Mouse (Mus musculus) skeletal muscle tissue, adult 2 months (tissue): Measurements from ENCODE around the gene Trim40.

Source experiments
- DNase-seq: peaks from one replicate; pipeline ENCODE4 v3.0.0-alpha.2; 2012; ENCODE audit warnings: low read depth, low spot score

Gene Trim40

DNA sequence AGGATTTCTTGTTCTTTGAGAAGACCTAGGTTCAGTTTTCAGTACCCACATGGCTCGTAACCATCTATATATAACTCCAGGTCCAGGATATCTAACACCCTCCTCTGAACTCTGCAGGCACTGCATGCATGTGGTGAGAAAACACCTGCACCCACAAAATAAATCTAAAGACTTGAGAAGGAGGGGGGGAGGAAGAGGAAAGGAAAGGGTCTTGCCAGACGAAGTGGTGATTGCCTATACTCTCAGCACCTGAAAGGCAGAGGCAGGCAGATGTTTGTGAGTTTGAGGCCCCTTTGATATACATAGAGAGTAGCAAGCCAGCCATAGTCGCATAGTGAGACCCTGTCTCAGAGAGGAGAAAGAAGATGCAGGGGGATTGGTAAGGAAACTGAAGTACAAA is 50.0 kb downstream of the Trim40 start:
- no peak for DNase-seq

DNA sequence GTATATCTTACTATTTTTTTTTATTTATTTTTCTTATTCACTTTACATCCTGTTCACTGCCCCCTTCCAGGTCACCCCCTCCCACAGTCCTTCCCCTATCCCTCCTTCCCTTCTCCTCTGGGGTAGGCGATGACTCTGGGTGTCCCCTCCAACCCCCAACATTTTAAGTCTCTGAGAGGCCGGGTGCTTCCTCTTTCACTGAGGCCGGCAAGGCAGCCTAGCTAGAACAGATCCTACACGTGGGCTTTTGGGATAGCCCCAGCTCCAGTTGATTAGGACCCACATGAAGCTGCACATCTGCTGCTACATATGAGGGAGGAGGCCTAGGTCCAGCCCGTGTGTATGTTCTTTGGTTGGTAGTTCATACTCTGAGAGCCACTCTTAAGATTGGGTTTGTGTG is 50.9 kb downstream of the Trim40 start:
- no peak for DNase-seq

GRCm38 (mm10) chr17:36836874-36837647 is 52.9 kb downstream of the Trim40 start, which contains the start of gene Trim26:
Gene Trim26, plus strand, starts transcription at chr17:36837134.
- peak; percentile 97 for DNase-seq

- no peak for DNase-seq
Measured at GRCm38 (mm10) chr17:36836427-36836812, 53.5 kb downstream of the Trim40 start.

DNA sequence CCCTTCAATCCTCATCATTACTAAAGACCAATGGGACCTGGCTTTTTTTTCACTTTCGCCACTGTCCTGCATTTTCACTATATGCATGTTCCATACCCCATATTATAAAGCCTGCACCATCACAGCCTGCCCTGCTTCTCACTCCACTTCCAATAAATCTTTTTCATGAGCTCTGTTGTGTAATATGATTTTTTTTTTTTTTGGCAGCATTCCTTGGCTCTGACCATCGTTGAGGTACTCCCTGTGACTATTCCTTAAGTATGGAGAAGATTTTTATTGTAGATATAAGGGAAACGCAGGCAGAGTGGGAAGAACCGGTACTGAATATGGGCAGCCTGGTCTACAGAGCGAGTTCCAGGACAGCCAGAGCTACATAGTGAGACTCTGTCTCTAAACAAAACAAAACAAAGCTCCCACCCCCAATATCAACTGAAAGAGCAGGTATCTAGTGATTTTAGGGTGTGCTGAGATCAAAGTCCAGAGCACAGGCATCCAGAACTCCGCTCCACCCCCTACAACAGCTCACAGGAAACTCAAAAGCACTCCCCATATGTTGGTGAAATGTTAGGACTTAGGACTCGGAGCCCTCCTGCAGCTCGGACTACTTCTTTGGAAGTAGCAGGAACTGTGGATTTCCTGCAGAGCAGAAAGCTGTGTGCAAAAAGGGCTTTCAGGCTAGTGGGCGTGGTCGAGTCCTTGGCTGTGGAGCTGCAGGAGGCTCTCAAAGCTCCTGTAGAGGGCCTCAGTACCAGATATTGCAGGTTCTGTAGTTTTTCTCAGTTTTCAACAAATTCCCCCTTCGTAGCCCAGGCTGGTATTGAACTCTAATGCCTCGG is 54.1 kb downstream of the Trim40 start:
- peak; percentile 36 for DNase-seq

DNA sequence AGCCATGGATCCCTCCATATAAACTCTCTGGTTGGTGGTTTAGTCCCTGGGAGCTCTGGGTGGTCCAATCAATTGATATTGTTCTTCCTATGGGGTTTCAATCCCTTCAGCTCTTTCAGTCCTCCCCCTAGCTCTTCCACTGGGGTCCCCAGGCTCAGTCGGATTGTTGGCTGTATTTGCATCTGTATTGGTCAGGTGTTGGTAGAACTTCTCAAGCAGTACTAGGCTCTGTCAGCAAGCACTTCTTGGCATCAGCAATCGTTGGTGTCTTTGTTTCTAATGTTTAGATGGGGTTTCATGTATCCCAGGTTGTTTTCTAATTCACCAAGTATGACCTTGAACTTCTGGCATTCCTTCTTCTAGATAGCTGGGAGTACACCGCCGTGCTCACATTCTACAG is 57.2 kb downstream of the Trim40 start:
- DNase-seq: no peak
